Mouse (Mus musculus) hindbrain, embryonic 16.5 days (tissue): Measurements from ENCODE around the gene Bmp3. TPM values are rescaled to one million over a fixed set of nuclear protein-coding genes. Genes with fewer than 3 reads are reported as not detected.

Experiments used
- ATAC-seq: fragments of 200-750 bp; cut with Nextera tagmentation; 2 replicates; pipeline ENCODE4 v1.8.0; 2017; ENCODE audit warnings: moderate TSS enrichment, moderate library complexity
- H3K27ac ChIP-seq: fragments of 300-500 bp; sonication (generic); 2 replicates; pipeline ENCODE4 v1.5.1; 2014; ENCODE audit warnings: low read depth, mild to moderate bottlenecking, control low read depth, low read length, moderate library complexity
- H3K27me3 ChIP-seq: fragments of 300-500 bp; sonication (generic); replicated peaks from 2 replicates; pipeline ENCODE4 v1.6.1; 2014; ENCODE audit warnings: low read length; ENCODE audit not compliant: control insufficient read depth, insufficient read depth
- H3K36me3 ChIP-seq: fragments of 300-500 bp; sonication (generic); 2 replicates; pipeline ENCODE4 v1.6.1; 2014; ENCODE audit warnings: mild to moderate bottlenecking, low read length, moderate library complexity, mixed read lengths; ENCODE audit not compliant: control insufficient read depth, insufficient read depth
- H3K4me1 ChIP-seq: fragments of 300-500 bp; sonication (generic); 2 replicates; pipeline ENCODE4 v1.6.1; 2014; ENCODE audit warnings: low read depth, low read length; ENCODE audit not compliant: control insufficient read depth, insufficient read depth
- H3K4me2 ChIP-seq: fragments of 300-500 bp; sonication (generic); 2 replicates; pipeline ENCODE4 v1.6.1; 2014; ENCODE audit warnings: mild to moderate bottlenecking, low read length, control low read depth, moderate library complexity
- H3K4me3 ChIP-seq: fragments of 300-500 bp; sonication (generic); 2 replicates; pipeline ENCODE4 v1.5.1; 2014; ENCODE audit warnings: mild to moderate bottlenecking, low read length, control low read depth, moderate library complexity
- H3K9ac ChIP-seq: fragments of 300-500 bp; sonication (generic); 2 replicates; pipeline ENCODE4 v1.6.1; 2014; ENCODE audit warnings: low read depth, mild to moderate bottlenecking, control low read depth, low read length, moderate library complexity
- H3K9me3 ChIP-seq: fragments of 300-500 bp; sonication (generic); 2 replicates; pipeline ENCODE4 v1.6.1; 2014; ENCODE audit warnings: mild to moderate bottlenecking, low read length, moderate library complexity; ENCODE audit not compliant: control insufficient read depth
- WGBS: fragments of 180-500 bp; shearing (Covaris S2); extraction: QIAGEN DNeasy Blood & Tissue Kit; methylation state at CpG from one replicate; pipeline ENCODE4 v1.1.7; 2014; 5-methylcytosine and 5-hydroxymethylcytosine counted together
- polyA plus RNA-seq: library from polyadenylated mRNA; unstranded; fragments of >200 nt; fragmentation: Nextera tagmentation; extraction: Ambion mirVana; gene quantifications from 2 replicates; pipeline ENCODE4 v1.2.1, GENCODE M21; 2015

Gene Bmp3
- polyA plus RNA-seq, 1 experiment from 2014 or later, result 1.9 TPM

- WGBS, result 73% methylated on average over 3 of the region's 3 CpGs
- H3K36me3 ChIP-seq, result no peaks in the 10 kb centered on the region
- H3K4me2 ChIP-seq, result no peak overlapping the region
- no peak for ATAC-seq
- no peak overlapping the region for H3K4me3 ChIP-seq
- no peak overlapping the region for H3K9ac ChIP-seq
- no peaks in the 10 kb centered on the region for H3K27me3 ChIP-seq
- H3K4me1 ChIP-seq, result no peaks in the 10 kb centered on the region
- H3K9me3 ChIP-seq, result no peaks in the 10 kb centered on the region
- H3K27ac ChIP-seq, result no peak overlapping the region
These were observed 27.9 kb downstream of the Bmp3 start for GRCm38 (mm10) chr5:98882096-98882495.

- ATAC-seq, result no peak
- Histone ChIP-seq H3K9ac (no peak overlapping the region), H3K36me3 (no peaks in the 10 kb centered on the region), H3K4me2 (no peak overlapping the region), H3K4me3 (no peak overlapping the region), H3K27ac (no peak overlapping the region), H3K9me3 (no peaks in the 10 kb centered on the region), H3K27me3 (no peaks in the 10 kb centered on the region), H3K4me1 (no peaks in the 10 kb centered on the region)
- WGBS, result 87% methylated on average over 2 of the region's 2 CpGs
These were observed 36.4 kb downstream of the Bmp3 start for GRCm38 (mm10) chr5:98890544-98891050.

- no peaks in the 10 kb centered on the region for H3K36me3 ChIP-seq
- H3K4me1 ChIP-seq, result no peaks in the 10 kb centered on the region
- no peak overlapping the region for H3K4me3 ChIP-seq
- 82% methylated on average over 3 of the region's 3 CpGs for WGBS
- no peak overlapping the region for H3K9ac ChIP-seq
- H3K27ac ChIP-seq, result no peak overlapping the region
- ATAC-seq, result no peak
- no peak overlapping the region for H3K4me2 ChIP-seq
- H3K27me3 ChIP-seq, result no peaks in the 10 kb centered on the region
- no peaks in the 10 kb centered on the region for H3K9me3 ChIP-seq
These were observed 40.1 kb downstream of the Bmp3 start for GRCm38 (mm10) chr5:98894281-98894680.

DNA sequence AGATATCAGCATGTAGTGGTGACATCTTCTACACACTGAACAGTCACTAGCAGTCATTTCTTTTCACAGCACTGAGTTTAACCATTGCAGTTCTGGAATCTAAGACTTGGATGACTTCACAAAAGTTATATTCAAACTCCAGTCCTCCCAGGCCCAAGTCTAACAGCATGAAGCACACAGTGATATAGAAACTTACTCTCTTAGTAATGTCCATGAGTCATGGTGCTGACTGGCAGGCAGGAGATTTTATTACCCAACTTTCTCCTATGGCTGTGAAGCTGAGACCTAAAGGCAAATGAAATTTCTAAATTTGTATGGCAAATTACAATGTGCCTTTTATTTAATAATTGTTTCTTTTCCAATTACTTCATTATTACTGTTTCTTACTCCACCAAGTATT is 43.7 kb downstream of the Bmp3 start:
- Histone ChIP-seq H3K4me2 (no peak overlapping the region), H3K27me3 (no peaks in the 10 kb centered on the region), H3K4me1 (no peaks in the 10 kb centered on the region), H3K9ac (no peak overlapping the region), H3K36me3 (no peaks in the 10 kb centered on the region), H3K27ac (no peak overlapping the region), H3K4me3 (no peak overlapping the region), H3K9me3 (no peaks in the 10 kb centered on the region)
- ATAC-seq, result no peak

GRCm38 (mm10) chr5:98900926-98901325 is 46.7 kb downstream of the Bmp3 start:
- H3K4me2 ChIP-seq, result no peak overlapping the region
- no peaks in the 10 kb centered on the region for H3K27me3 ChIP-seq
- ATAC-seq, result no peak
- no peaks in the 10 kb centered on the region for H3K36me3 ChIP-seq
- WGBS, result 83% methylated on average over 5 of the region's 5 CpGs
- no peak overlapping the region for H3K27ac ChIP-seq
- no peaks in the 10 kb centered on the region for H3K9me3 ChIP-seq
- H3K4me3 ChIP-seq, result no peak overlapping the region
- no peaks in the 10 kb centered on the region for H3K4me1 ChIP-seq
- no peak overlapping the region for H3K9ac ChIP-seq

- Histone ChIP-seq H3K36me3 (no peaks in the 10 kb centered on the region), H3K9me3 (no peaks in the 10 kb centered on the region), H3K27ac (no peak overlapping the region), H3K4me2 (no peak overlapping the region), H3K27me3 (no peaks in the 10 kb centered on the region), H3K9ac (no peak overlapping the region), H3K4me1 (no peaks in the 10 kb centered on the region), H3K4me3 (no peak overlapping the region)
- 68% methylated on average over 4 of the region's 4 CpGs for WGBS
- peak; percentile 71; the same call in 1 of the 2 replicates for ATAC-seq
These were observed 48.1 kb downstream of the Bmp3 start for GRCm38 (mm10) chr5:98902339-98902738.

GRCm38 (mm10) chr5:98918716-98919115 is 64.5 kb downstream of the Bmp3 start:
- no peaks in the 10 kb centered on the region for H3K27me3 ChIP-seq
- no peaks in the 10 kb centered on the region for H3K36me3 ChIP-seq
- H3K4me1 ChIP-seq, result no peaks in the 10 kb centered on the region
- H3K27ac ChIP-seq, result no peak overlapping the region
- H3K9ac ChIP-seq, result no peak overlapping the region
- H3K9me3 ChIP-seq, result no peaks in the 10 kb centered on the region
- H3K4me2 ChIP-seq, result no peak overlapping the region
- H3K4me3 ChIP-seq, result no peak overlapping the region
- no peak for ATAC-seq
- 95% methylated on average over 5 of the region's 5 CpGs for WGBS

GRCm38 (mm10) chr5:98921608-98922007 is 67.4 kb downstream of the Bmp3 start:
- Histone ChIP-seq H3K4me1 (no peaks in the 10 kb centered on the region), H3K36me3 (no peaks in the 10 kb centered on the region), H3K4me3 (no peak overlapping the region), H3K9me3 (no peaks in the 10 kb centered on the region), H3K9ac (no peak overlapping the region), H3K4me2 (no peak overlapping the region), H3K27ac (no peak overlapping the region), H3K27me3 (no peaks in the 10 kb centered on the region)
- no peak for ATAC-seq
- WGBS, result 72% methylated on average over 1 of the region's 1 CpGs

- Histone ChIP-seq H3K4me1 (no peaks in the 10 kb centered on the region), H3K4me2 (no peak overlapping the region), H3K9me3 (no peaks in the 10 kb centered on the region), H3K4me3 (no peak overlapping the region), H3K36me3 (no peaks in the 10 kb centered on the region), H3K27ac (no peak overlapping the region), H3K9ac (no peak overlapping the region), H3K27me3 (no peaks in the 10 kb centered on the region)
- ATAC-seq, result no peak
- WGBS, result 95% methylated on average over 3 of the region's 3 CpGs
These were observed 68.7 kb downstream of the Bmp3 start for GRCm38 (mm10) chr5:98922921-98923320.
